Mouse (Mus musculus): ENCODE results near the gene Marco. TPM values are rescaled to one million over a fixed set of nuclear protein-coding genes. Genes with fewer than 3 reads are reported as not detected.

Gene Marco
- not detected in 2 replicates for total RNA-seq (2021)
- long read RNA-seq, partial matches to known transcripts, result 1 of 5 reads
- long read RNA-seq, other reads (novel, unspliced or antisense), result 1 of 5 reads

DNA sequence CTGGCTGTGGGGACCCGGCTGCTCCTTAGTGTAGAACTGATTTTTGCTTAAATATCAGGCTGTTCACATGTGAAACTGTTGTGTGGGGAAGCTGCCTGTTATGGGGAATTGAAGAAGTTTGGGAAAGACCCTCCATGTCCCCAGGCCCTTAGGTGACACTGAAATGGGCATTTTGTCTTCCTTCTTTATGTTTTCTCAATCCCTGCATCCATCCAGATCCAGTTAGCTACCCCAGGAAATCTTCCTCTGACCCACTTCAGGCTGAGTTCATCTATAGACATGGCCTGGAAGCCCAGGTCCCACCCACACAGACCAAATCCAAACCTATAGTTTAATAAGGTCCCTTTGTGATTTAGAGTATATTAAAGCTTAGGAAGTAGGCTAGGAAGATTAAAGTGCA is at the start of gene Marco:
Gene Marco (minus strand): TSS at position 101 of the 400 bp plus-strand sequence.
- DNase-seq, result no peak

DNA sequence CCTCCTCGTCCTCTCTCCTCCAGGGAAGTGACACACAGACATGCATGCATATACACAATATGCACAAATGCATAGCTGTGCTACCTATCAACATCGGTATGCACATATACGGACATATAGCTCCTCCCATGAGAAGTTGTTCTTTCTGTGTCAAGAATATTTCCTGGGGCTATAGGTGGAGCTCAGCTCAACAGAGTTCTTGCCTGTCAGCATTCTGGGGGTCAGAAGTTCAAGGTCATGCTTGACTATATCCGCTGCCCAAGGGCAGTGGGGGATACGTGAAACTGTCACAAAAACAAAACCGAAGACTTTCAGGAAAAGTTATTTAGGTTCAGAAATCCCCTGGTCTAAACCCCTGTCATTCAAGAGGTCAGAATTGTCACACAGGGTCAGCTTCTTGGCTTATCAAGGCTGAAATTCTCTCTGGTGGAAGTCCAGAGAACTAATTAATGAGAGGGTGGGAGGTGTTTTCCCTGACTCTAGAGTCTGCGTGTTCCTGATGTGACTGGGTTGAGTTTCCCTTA is 34.7 kb upstream of the Marco start:
- DNase-seq, result no peak

DNA sequence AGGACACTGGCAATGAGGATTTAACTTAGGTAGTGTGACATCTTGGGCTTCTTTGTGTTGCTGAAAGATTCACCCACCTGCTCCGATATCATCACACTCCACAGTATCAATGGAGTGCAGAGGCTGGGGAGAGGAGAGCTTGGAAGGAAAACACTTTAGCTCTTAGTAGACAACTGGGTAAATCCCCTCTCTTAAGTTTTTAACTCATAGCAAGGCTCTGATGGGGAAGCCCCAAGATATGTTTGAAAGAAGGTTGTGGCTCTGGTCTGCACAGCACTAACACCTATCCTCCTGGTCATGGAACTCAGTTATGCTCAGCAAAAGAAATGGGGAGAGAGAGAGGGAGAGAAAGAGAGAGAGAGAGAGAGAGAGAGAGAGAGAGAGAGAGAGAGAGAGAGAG is 32.2 kb upstream of the Marco start:
- DNase-seq, result no peak

DNA sequence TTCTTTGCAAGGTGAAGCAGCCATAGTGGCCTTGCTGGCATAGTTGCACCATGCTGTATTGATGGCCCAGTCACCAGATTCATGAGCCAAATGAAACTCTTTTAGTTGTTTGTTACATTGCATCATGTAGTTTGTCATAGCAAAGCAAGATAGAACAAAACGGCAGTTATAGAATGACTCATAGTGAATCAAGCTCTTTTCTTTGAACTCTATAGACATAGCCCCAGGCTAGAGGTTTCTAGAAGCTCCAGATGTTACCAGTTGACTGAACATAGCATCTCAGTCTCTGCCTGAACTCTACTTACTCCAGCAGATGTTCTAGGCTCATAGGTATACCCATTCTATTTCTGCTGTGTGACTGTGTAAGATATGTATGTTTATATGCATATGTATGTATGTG is 31.1 kb upstream of the Marco start:
- no peak for DNase-seq

DNA sequence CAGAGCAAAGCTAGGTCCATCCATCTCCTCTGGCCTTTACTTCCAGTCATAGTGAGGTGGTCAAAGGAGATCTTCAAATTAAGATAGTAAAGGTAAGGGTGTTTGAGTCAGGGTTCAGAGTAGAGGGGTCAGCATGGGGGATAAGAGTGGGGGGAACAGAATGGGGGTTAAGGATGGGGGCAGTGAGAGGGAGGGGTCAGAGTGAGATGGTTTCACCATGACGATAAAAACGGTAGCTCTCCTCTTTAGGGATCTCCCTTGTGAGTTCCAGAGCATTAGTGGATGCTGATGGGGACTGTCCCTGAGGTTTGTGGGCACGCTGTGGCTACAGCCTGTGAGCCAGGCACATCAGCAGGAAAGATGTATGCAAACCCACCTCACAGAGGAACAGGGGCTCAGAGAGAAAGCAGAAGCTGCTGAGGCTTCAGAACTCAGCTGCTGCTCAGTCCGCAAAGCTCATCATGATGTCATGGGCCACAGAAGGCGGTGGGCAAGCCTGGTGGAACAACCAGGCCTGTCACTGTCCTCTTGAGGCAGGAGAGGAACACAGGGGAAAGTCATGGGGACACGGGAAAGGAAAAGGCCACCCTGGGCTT is 27.6 kb upstream of the Marco start:
- no peak for DNase-seq

DNA sequence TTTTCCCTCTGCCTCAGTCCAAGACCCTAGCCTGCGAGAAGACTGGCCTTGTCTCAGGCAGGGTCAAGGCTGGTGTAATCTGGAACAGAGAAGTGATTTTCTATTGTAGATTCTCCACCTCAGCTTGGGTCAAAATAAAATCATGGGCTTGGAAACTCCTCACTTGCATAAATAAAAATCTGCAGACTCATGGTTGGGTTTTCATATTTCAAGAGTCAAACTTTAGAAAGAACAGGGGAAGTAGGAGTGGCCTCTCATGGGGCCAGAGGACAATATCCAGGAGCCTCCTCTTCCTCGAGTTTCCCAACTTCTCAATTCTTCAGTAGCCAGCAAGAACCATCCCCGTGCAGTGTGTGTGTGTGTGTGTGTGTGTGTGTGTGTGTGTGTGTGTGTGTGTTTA is 26.9 kb upstream of the Marco start:
- no peak for DNase-seq

DNA sequence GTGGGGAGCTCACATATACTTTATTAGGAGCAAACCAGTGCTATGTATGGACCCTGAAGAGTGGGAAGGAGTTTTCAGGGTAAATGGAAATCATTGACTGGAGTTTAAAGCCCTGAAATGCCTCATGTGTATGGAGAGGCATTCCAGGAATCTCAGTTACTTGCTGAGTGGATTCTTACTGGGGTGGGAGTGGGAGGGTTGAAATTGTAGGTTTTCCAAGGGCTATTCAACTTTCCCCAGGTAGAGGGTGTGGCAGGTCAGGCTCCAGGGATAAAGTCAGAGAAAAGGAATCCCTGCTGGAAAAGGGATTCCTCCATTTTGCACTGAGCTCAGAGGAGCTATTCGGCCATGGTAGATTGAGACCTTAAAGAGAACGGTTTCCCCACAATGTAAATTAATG is 25.1 kb upstream of the Marco start:
- no peak for DNase-seq

DNA sequence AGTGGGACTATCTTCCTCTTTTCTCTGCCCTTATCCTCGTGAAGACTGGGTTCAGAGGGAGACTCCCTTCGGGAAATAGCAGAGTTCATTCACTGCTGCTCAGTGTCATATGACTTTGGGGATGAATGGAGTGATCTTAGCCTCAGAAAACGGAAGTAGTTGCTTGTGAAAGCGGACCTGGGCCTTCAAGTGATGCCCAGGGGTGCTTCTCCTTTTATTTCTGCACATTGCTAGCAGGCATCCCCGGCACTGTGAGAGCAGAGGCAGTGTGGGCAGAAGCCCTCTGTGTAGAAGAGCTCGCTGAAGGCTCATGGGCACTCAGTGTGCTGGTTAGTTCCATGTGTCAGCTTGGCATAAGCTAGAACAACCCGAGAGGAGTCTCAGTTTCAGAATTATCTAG is 12.8 kb upstream of the Marco start:
- DNase-seq, result no peak

DNA sequence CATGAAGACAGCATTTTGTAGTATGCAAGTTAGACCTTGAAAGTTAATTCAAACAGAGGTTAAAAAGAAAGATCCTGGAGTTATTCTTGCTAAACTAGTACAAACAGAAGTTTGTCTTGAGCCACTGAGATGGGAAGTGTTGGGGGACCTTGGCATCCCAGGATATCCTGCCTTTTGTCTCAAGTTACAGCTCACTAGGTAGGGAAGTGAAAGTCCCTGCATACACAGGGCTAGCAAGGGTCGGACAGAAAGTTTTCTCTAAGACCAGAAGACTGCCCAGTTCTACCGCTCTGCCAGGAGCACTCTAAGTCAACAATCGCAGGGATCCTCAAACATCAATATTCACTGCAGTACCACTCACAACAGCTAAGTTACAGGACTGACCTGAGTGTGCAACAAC is 5.5 kb upstream of the Marco start:
- no peak for DNase-seq

DNA sequence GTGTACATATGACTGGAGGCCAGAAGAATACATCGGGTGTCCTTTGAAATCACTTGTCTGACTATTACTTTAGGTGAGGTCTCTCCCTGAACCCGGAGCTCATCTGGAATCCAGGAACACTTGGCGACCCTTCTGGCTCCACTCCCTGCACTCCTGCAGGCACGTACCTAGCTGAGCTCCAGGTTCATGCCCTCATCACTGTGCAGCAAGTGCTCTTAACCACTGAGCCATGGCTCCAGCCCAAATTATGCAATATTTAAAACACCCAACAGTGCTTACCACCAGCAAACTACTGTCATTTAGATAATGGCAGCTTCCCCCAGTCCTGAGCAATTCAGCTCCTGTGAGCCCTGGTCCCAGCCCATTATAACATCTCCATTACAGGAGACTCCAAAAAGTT is 4.2 kb upstream of the Marco start:
- no peak for DNase-seq

DNA sequence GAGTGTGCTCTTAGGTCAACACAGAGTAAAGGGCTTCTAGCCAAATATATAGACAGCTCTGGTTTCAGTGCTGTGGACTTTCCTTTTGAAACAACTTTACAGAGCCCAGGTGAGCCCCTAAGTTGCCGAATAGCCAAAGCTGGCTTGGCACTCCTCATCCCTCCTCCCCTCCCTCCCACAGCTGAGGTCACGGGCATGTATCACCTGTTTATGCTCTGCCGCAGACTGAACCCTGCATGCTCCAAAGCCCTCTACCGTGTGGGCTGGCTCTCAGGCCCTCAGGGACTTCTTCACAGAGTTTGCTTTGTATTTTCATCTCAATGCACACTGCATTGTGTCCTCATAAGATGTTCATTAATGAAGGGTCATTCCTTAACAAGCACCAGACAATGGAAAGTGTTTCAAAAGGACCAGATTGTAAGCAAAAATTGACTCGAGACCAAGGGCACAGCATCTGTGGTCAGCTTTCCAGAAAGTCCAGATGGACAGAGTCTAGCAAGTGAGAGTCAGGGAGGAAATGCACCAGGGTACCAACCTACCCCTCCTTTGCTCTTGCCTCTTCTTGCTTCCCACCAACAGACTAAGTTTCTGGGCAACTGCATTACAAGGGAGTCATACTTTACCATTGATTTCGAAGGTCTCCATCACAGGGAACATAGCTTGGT is 646 bp downstream of the Marco start:
- no peak for DNase-seq

DNA sequence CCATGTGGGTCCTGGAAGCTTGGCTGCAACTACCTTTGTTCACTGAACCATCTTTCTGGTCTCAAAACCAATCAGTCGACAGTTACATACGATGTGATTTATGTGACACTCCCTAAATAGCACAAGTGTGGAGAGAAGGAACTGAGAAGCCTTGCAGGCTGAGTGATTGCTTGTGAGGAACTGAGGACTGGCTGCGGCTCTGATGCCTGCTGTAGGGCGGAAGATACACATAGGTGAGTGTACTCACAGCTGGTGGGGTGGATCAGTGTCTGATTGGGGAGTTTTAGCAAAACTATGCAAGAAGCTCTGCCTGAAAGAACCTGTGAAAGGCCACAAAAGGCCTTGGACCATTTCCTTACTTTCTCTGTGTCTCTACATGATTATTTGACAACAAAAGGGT is 3.3 kb downstream of the Marco start:
- no peak for DNase-seq

DNA sequence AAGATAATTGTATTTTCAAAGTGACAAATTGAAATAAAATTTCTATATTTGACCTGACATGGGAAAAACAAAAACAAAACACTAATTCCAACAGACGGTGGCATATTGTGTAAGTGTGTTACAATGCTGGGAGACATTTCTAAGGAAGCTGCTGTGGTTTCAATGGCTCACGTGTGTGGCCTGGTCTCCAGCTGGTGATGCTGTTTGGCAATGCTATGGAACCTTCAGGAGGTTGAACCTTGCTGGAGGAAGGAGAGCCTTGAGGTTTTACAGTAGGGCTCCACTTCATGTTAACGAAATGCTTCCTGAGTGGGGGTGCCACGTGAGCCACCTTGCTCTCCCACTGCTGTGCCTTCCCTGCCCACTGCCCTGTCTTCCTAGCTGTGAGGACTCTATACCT is 6.8 kb downstream of the Marco start:
- DNase-seq, result no peak

DNA sequence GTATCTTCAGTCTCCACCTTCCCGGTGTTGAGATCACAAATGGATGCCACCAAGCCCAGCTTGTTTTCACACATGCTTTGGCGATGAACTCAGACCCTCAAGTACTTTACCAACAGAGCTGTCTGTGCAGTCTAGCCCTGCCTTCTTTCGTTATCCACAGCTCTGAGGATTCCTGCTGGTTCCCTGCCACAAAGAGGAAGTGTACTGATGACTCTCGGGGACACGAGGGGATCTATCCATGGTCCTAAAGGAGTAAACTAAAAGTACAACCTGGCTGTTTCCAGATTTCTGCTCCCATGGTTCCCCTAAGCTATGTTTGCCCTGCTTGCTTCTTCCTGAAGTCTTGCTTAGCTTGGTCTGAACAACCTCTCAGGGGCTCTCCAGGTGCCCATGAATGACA is 23.9 kb downstream of the Marco start:
- no peak for DNase-seq

DNA sequence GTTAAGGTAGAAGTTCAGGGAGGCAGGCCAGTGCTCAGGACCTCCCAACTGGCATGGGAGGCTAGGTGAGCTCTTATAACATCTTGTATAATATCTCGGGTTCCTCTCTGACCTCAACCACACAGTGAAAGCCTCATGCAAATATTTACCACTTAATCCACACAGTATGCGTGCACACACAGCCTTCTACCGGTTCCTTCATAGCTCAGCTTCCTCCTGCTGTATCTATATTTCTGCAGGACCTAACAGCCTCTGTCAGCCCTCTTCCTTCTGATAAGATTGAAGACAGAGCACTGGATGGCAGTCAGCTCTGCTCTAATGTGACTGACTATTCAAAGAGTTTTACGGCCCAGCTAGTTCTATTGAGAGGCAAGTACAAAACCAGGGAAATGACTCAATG is 30.0 kb downstream of the Marco start:
- DNase-seq, result no peak

DNA sequence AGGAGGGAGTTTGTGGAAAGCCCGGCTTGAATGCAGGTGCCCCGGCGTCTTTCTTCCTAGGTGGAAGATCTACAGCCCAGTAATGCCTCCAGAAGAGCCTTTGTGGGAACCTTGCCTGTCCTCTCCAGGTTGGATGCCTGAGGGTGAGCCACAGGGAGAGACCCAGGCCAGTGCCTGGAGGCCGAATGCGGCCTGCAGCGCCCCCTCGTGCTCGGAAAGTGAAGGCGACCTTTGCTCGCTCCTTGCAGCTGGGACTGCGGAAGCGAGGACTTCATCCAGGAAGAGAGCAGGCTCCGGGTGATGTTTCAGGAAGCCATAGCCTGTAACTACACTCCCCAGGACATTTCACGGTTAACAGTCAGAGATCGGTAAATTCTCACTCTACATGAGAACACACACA is 35.9 kb downstream of the Marco start:
- DNase-seq, result peak; percentile 72

DNA sequence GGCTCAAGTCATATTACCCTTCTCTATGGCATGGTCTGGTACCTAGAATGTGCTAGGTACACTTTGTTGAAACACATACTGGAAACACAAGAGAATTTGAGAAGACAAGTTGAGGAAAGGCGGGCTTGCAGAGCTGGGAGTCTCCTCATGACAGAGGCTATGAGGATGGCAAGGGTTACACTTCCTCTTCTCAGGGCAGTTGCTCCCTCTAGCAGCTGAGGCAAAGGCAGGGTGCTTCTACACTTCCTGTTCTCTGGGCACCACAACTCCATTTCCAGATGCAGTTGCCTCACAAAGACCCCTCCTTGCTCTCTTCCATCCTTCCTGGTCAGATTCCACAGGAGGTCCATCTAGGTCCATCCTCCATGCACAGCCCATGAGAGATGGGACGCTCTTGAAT is 37.5 kb downstream of the Marco start:
- DNase-seq, result no peak

DNA sequence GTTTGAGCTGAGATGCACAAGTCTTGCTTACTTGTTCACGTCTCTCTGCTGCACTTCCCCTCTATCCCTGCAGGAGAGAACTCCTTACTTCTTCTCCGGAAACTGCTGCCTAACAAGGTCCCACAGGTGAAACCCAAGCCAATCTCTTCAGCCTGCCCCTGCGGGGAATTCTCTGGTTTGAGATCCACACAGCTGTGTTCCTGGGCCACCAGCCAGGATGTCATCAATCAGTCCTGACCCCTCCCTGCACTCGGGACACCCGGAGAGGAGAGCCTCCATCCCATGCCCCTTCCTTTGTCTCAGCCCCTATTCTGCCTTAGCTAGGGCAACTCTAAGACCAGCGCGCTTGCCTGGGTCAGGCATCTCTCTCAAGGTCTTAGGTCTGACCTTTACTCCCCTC is 38.1 kb downstream of the Marco start:
- peak; percentile 26 for DNase-seq

DNA sequence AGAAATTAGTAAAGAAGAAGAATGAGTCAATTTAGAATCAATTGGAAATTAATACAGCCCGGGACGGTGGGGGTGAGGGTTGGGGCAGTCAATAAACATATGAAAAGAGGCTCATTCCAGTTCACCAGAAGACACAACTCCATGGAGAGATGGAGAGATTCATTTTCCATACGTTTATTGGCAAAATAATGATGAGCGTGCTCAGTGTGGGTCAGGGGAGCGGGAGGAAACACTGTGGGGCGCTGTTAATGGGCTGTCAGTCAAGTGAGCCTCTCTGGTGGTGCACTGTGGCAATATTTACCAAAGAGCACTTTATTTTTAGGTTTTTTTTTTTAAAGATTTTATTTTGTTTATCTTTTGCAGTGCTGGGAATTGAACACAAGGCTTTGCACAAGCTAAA is 45.8 kb downstream of the Marco start:
- DNase-seq, result no peak

DNA sequence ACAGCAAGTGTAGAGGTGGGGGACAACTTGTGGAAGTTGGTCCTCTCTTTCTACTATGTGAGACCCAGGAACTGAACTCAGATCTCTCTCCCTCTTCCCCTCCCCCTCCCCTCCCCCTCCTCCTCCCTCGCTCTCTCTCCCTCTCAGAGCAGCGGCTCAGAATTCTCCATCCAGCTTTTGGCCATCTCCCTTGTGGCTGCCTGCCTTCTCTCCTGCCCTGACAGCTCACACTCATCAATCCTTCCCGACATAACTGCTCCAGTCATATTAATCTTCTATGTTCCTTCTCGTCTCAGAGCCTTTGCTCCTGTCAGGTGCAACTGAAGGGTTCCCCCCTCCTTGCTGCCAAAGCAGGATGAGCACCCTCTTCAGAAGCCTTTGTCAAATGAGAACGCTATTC is 46.3 kb downstream of the Marco start:
- no peak for DNase-seq

DNA sequence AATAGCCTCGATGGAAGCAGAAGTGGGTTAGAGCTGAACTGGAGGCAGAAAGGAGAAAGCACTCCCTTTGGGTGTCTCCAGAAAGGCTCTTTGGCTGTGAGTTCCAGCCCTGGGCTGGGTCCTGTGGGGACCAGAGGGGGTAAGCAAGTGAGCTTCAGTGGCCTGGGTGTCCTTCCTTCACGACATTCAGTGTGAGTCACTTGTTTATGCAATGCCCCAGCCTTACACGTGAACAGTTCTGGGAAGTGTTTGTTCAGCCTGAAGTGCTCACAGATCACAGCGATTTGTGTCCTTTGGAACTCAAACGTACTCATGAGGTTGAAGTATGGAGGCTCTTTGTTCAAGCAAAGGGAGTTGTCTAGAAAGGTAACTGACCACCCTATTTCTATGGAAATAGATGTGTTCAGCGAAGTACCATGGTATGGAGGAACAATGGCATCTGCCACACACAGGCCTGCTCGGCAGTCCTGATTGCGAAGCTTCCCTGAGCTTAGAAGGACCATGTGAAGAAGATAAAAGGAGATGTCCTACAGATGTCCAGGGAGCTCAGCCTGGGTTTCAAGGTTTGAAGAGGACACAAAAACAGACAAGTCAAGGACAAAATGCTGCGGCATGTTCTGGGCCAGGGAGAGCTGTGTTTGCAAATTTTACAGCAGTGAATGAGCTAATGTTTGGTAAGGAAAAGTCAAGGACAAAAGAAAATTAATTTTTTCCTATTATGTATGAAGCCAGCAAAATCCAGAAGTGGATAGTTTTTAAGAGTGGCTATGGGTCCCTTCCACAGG is 53.1 kb downstream of the Marco start:
- DNase-seq, result peak; percentile 10

DNA sequence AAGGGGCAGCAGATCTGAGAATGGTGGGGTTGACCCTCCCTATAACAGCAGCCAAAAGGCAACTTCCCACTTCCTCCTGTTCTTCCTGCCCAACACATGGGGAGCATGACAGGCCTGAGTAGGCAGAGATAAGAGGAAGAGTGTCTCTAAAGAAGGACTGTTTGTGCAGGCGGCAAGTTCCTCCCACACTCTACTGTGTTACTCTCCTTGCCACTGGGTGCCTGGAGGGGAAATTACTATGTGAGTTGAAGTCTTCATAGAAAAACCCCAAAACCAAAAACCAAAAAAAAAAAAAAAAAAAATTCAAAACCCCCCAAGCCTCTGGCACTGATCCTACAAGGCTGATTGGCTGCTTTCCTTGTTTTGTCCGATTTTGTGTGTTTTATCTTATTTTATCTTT is 55.2 kb downstream of the Marco start:
- DNase-seq, result no peak

DNA sequence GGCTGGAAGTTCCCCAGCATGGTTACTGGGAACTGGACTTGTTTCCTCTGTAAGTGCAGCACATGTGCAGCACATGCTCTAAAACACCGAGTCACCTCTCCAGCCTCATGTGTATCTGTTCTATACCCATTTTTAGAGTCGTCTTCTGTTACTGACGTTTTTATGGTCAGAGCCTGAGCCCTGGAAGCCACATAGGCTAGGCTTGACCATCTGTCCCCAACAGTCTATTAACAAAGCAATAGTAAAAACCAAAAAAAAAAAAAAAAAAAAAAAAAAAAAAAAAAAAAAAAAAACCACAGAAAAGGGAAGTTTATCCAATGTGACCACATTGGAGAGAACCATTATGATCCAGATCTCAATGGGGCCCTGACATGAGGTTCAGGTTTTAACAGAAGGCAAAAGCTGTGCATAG is 61.6 kb downstream of the Marco start:
- no peak for DNase-seq
